Mouse (Mus musculus) forebrain, embryonic 13.5 days (tissue): ENCODE results near the gene Aifm3. TPM values are rescaled to one million over a fixed set of nuclear protein-coding genes. Genes with fewer than 3 reads are reported as not detected.

ENCODE experiments used
- ATAC-seq: fragments of 200-750 bp; cut with Nextera tagmentation; 2 replicates; pipeline ENCODE4 v1.8.0; 2017
- H3K27ac ChIP-seq: fragments of 300-500 bp; sonication (generic); 2 replicates; pipeline ENCODE4 v1.5.1; 2015; ENCODE audit warnings: inconsistent platforms, mild to moderate bottlenecking, moderate library complexity
- H3K27me3 ChIP-seq: fragments of 300-500 bp; sonication (generic); 2 replicates; pipeline ENCODE4 v1.6.1; 2015; ENCODE audit warnings: mild to moderate bottlenecking, inconsistent platforms
- H3K36me3 ChIP-seq: fragments of 300-500 bp; sonication (generic); 2 replicates; pipeline ENCODE4 v1.6.1; 2015; ENCODE audit warnings: mild to moderate bottlenecking, inconsistent platforms; ENCODE audit not compliant: poor library complexity, severe bottlenecking
- H3K4me1 ChIP-seq: fragments of 300-500 bp; sonication (generic); 2 replicates; pipeline ENCODE4 v1.6.1; 2015; ENCODE audit warnings: inconsistent platforms
- H3K4me2 ChIP-seq: fragments of 300-500 bp; sonication (generic); 2 replicates; pipeline ENCODE4 v1.6.1; 2015; ENCODE audit warnings: inconsistent platforms, mild to moderate bottlenecking, moderate library complexity
- H3K4me3 ChIP-seq: fragments of 300-500 bp; sonication (generic); 2 replicates; pipeline ENCODE4 v1.5.1; 2015; ENCODE audit warnings: mild to moderate bottlenecking, inconsistent platforms
- H3K9ac ChIP-seq: fragments of 300-500 bp; sonication (generic); 2 replicates; pipeline ENCODE4 v1.6.1; 2015; ENCODE audit warnings: mild to moderate bottlenecking, inconsistent platforms
- H3K9me3 ChIP-seq: fragments of 300-500 bp; sonication (generic); replicated peaks from 2 replicates; pipeline ENCODE4 v1.6.1; 2016; ENCODE audit warnings: inconsistent platforms
- WGBS: fragments of 180-500 bp; shearing (Covaris S2); methylation state at CpG from one replicate; pipeline ENCODE4 v1.1.7; 2015; 5-methylcytosine and 5-hydroxymethylcytosine counted together
- polyA plus RNA-seq: library from polyadenylated mRNA; unstranded; fragments of >200 nt; fragmentation: Nextera tagmentation; extraction: Ambion mirVana; gene quantifications from 2 replicates; pipeline ENCODE4 v1.2.1, GENCODE M21; 2015

Aifm3 gene
- polyA plus RNA-seq, 1 experiment from 2014 or later = 8.6 TPM

- Histone ChIP-seq H3K9me3 (no peaks in the 10 kb centered on the region), H3K4me2 (peak within 1 kb of the TSS; percentile 83), H3K27me3 (0 out of 2 replicates have a peak, but pooled peaks cover 3% of the 10 kb centered on the region), H3K36me3 (peaks cover 24% of the 10 kb centered on the region), H3K27ac (peak within 1 kb of the TSS; percentile 83), H3K9ac (peak within 1 kb of the TSS; percentile 85), H3K4me3 (peak within 1 kb of the TSS; percentile 66), H3K4me1 (peaks cover 18% of the 10 kb centered on the region)
- ATAC-seq = peak; percentile 98
- WGBS = under 1% methylated on average over 50 of the region's 50 CpGs
These were observed 19.3 kb downstream of the Aifm3 start, which contains the start of gene Lztr1 for GRCm38 (mm10) chr16:17508546-17509239. Gene Lztr1, plus strand, starts transcription at chr16:17508688.

- H3K27me3 ChIP-seq = 0 out of 2 replicates have a peak, but pooled peaks cover 3% of the 10 kb centered on the region
- peaks cover 29% of the 10 kb centered on the region for H3K36me3 ChIP-seq
- 9% methylated on average over 9 of the region's 9 CpGs for WGBS
- peak overlapping the region; percentile 66 for H3K4me3 ChIP-seq
- H3K9me3 ChIP-seq = no peaks in the 10 kb centered on the region
- ATAC-seq = no peak; the same call in 1 of the 2 replicates
- H3K4me2 ChIP-seq = peak overlapping the region; percentile 83
- peaks cover 18% of the 10 kb centered on the region for H3K4me1 ChIP-seq
- peak overlapping the region; percentile 31; the same call in 1 of the 2 replicates for H3K27ac ChIP-seq
- peak overlapping the region; percentile 85 for H3K9ac ChIP-seq
These were observed 19.8 kb downstream of the Aifm3 start for GRCm38 (mm10) chr16:17509240-17509597.

- Histone ChIP-seq H3K4me1 (peaks cover 18% of the 10 kb centered on the region), H3K36me3 (peaks cover 38% of the 10 kb centered on the region), H3K9ac (peak overlapping the region; percentile 85; the same call in 1 of the 2 replicates), H3K9me3 (no peaks in the 10 kb centered on the region), H3K4me2 (peak overlapping the region; percentile 83), H3K27me3 (0 out of 2 replicates have a peak, but pooled peaks cover 3% of the 10 kb centered on the region), H3K27ac (no peak overlapping the region), H3K4me3 (peak overlapping the region; percentile 66)
- ATAC-seq = no peak
- 97% methylated on average over 2 of the region's 2 CpGs for WGBS
These were observed 20.7 kb downstream of the Aifm3 start for GRCm38 (mm10) chr16:17510143-17510542.

- Histone ChIP-seq H3K36me3 (peaks cover 44% of the 10 kb centered on the region), H3K27ac (no peak overlapping the region), H3K4me1 (peaks cover 18% of the 10 kb centered on the region), H3K9me3 (no peaks in the 10 kb centered on the region), H3K4me2 (no peak overlapping the region), H3K9ac (0 out of 2 replicates have a peak overlapping the region, but pooled peaks have one; percentile 27), H3K27me3 (0 out of 2 replicates have a peak, but pooled peaks cover 3% of the 10 kb centered on the region), H3K4me3 (no peak overlapping the region)
- WGBS = 91% methylated on average over 2 of the region's 2 CpGs
- ATAC-seq = no peak
These were observed 21.3 kb downstream of the Aifm3 start for GRCm38 (mm10) chr16:17510686-17511085.

GRCm38 (mm10) chr16:17511431-17511830, 22.0 kb downstream of the Aifm3 start:
- 0 out of 2 replicates have a peak, but pooled peaks cover 1% of the 10 kb centered on the region for H3K27me3 ChIP-seq
- no peak overlapping the region for H3K27ac ChIP-seq
- 93% methylated on average over 4 of the region's 4 CpGs for WGBS
- no peak for ATAC-seq
- H3K4me1 ChIP-seq = peaks cover 18% of the 10 kb centered on the region
- H3K4me3 ChIP-seq = no peak overlapping the region
- H3K4me2 ChIP-seq = no peak overlapping the region
- no peaks in the 10 kb centered on the region for H3K9me3 ChIP-seq
- H3K36me3 ChIP-seq = peaks cover 51% of the 10 kb centered on the region
- no peak overlapping the region; the same call in 1 of the 2 replicates for H3K9ac ChIP-seq

- no peaks in the 10 kb centered on the region for H3K4me1 ChIP-seq
- ATAC-seq = no peak
- H3K4me3 ChIP-seq = no peak overlapping the region
- no peak overlapping the region for H3K27ac ChIP-seq
- 93% methylated on average over 2 of the region's 2 CpGs for WGBS
- no peaks in the 10 kb centered on the region for H3K27me3 ChIP-seq
- H3K36me3 ChIP-seq = peaks cover 99% of the 10 kb centered on the region
- H3K4me2 ChIP-seq = no peak overlapping the region
- H3K9me3 ChIP-seq = no peaks in the 10 kb centered on the region
- no peak overlapping the region for H3K9ac ChIP-seq
These were observed 29.5 kb downstream of the Aifm3 start for GRCm38 (mm10) chr16:17518910-17519309.

- no peak overlapping the region for H3K27ac ChIP-seq
- WGBS = 91% methylated on average over 11 of the region's 11 CpGs
- H3K9ac ChIP-seq = no peak overlapping the region
- no peak overlapping the region for H3K4me3 ChIP-seq
- H3K27me3 ChIP-seq = no peaks in the 10 kb centered on the region
- H3K4me1 ChIP-seq = no peaks in the 10 kb centered on the region
- H3K4me2 ChIP-seq = no peak overlapping the region
- H3K9me3 ChIP-seq = no peaks in the 10 kb centered on the region
- peaks cover 97% of the 10 kb centered on the region for H3K36me3 ChIP-seq
- no peak for ATAC-seq
These were observed 34.7 kb downstream of the Aifm3 start for GRCm38 (mm10) chr16:17524156-17524555.

GRCm38 (mm10) chr16:17525524-17525923, 36.1 kb downstream of the Aifm3 start:
- no peak for ATAC-seq
- Histone ChIP-seq H3K9me3 (no peaks in the 10 kb centered on the region), H3K4me3 (no peak overlapping the region), H3K9ac (no peak overlapping the region), H3K27me3 (no peaks in the 10 kb centered on the region), H3K27ac (no peak overlapping the region), H3K4me2 (no peak overlapping the region), H3K36me3 (peaks cover 83% of the 10 kb centered on the region), H3K4me1 (peaks cover 10% of the 10 kb centered on the region)
- 83% methylated on average over 3 of the region's 3 CpGs for WGBS

- no peak for ATAC-seq
- Histone ChIP-seq H3K27ac (no peak overlapping the region), H3K27me3 (no peaks in the 10 kb centered on the region), H3K36me3 (peaks cover 76% of the 10 kb centered on the region), H3K4me2 (no peak overlapping the region), H3K9me3 (no peaks in the 10 kb centered on the region), H3K4me3 (no peak overlapping the region), H3K4me1 (peaks cover 10% of the 10 kb centered on the region), H3K9ac (no peak overlapping the region)
- WGBS = 92% methylated on average over 6 of the region's 6 CpGs
These were observed 36.8 kb downstream of the Aifm3 start for GRCm38 (mm10) chr16:17526223-17526622.

GRCm38 (mm10) chr16:17527606-17528005, 38.2 kb downstream of the Aifm3 start:
- Histone ChIP-seq H3K4me3 (no peak overlapping the region), H3K36me3 (peaks cover 62% of the 10 kb centered on the region), H3K4me2 (no peak overlapping the region), H3K4me1 (peaks cover 21% of the 10 kb centered on the region), H3K9ac (no peak overlapping the region), H3K27ac (no peak overlapping the region), H3K27me3 (no peaks in the 10 kb centered on the region), H3K9me3 (no peaks in the 10 kb centered on the region)
- ATAC-seq = no peak

GRCm38 (mm10) chr16:17528276-17528675, 38.9 kb downstream of the Aifm3 start:
- Histone ChIP-seq H3K4me3 (no peak overlapping the region), H3K9ac (0 out of 2 replicates have a peak overlapping the region, but pooled peaks have one; percentile 26), H3K4me1 (peaks cover 21% of the 10 kb centered on the region), H3K36me3 (peaks cover 56% of the 10 kb centered on the region), H3K27me3 (no peaks in the 10 kb centered on the region), H3K27ac (no peak overlapping the region), H3K9me3 (no peaks in the 10 kb centered on the region), H3K4me2 (no peak overlapping the region)
- ATAC-seq = no peak
- WGBS = 90% methylated on average over 13 of the region's 13 CpGs

- Histone ChIP-seq H3K4me1 (peaks cover 21% of the 10 kb centered on the region), H3K27me3 (no peaks in the 10 kb centered on the region), H3K9ac (peak overlapping the region; percentile 90), H3K36me3 (peaks cover 40% of the 10 kb centered on the region), H3K4me3 (peak overlapping the region; percentile 71), H3K9me3 (no peaks in the 10 kb centered on the region), H3K4me2 (peak overlapping the region; percentile 95), H3K27ac (peak overlapping the region; percentile 96)
- 0 out of 2 replicates have a peak, but pooled peaks have one; percentile 1 for ATAC-seq
- WGBS = 13% methylated on average over 17 of the region's 17 CpGs
These were observed 40.7 kb downstream of the Aifm3 start for GRCm38 (mm10) chr16:17529981-17530586.
